Mouse (Mus musculus): ENCODE measurements at regions not wholly inside any gene's neighbourhood (a gene's known extent, or its start where the extent isn't known, plus 50 kb on each side); places are given as distances from the start of the nearest gene placed in this dataset.

DNA sequence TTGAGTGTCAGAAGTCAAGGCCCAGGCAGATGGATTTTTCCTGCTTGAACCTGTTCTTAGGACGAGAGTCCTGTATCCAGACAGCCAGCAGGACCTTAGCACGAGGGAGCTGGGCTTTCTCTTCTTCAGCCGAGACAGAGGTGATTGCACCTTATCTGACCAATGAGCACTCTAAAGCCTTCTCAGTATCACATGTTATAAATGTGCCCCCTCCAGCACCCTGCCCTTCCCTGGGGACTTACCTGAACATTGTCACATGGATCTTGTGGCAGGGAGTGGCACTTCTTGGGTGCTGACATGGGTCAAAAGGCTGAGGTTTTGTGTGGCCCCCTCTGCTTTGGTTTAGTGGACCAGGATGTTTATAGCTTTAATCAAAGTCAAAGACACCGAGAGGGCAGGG, 367.5 kb downstream of the Rps24 start:
- TF ChIP-seq CTCF (IDR thresholded peaks at IDR 0.05; ENCODE audit: borderline replicate concordance, insufficient read depth, low read depth, low read length), result no peak
- TF ChIP-seq POLR2A (IDR thresholded peaks at IDR 0.05; ENCODE audit: borderline replicate concordance, insufficient read depth, low read length), result no peak

All from cerebellum, adult 2 months (tissue).